Mouse (Mus musculus): ENCODE results near the gene Cd34. TPM values are rescaled to one million over a fixed set of nuclear protein-coding genes. Genes with fewer than 3 reads are reported as not detected.

Gene Cd34
- polyA plus RNA-seq, 2 experiments, result 7.7 to 10.6 TPM

DNA sequence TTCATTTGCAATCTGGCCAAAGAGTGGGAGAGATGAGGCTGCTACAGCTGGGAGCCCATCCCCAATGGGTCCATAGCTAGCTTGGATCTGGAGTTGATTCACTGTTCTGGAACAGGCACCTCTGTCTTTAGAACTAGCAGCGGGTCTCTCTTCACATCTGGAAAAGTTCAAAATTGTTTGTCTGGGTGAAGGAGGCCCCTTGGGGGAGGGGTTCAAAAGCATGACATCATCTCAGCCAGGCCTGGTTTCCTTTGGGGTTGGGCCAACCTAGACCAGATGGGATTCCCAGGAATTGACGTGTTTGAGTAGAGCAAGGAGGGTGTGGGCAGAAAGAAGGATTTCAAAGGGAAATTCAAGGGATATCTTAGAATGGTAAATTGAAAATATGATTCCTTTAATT is 6.8 kb downstream of the Cd34 start:
- Histone ChIP-seq H3K9me3 (ENCODE audit: control insufficient read depth, low read length) (no peaks in the 10 kb centered on the region), H3K36me3 (replicated peaks; ENCODE audit: control insufficient read depth, insufficient read depth, low read depth) (no peaks in the 10 kb centered on the region), H3K4me2 (ENCODE audit: low read depth) (no peak overlapping the region), H3K27me3 (ENCODE audit: control insufficient read depth, insufficient read depth, low read length) (no peaks in the 10 kb centered on the region), H3K9ac (replicated peaks) (no peak overlapping the region), H3K4me1 (replicated peaks; ENCODE audit: control insufficient read depth in 2 of 2, insufficient read depth in 2 of 2, low read length in 1 of 2) (peaks cover 0 to 6% of the 10 kb centered on the region in 2 experiments; a peak in 1 of 4 replicates), H3K27ac (no peak overlapping the region), H3K4me3 (ENCODE audit: insufficient read depth in 1 of 2, low read depth in 2 of 2, low read length in 2 of 2) (no peak overlapping the region)
- WGBS (ENCODE audit: insufficient replicate concordance), result 38% methylated on average over 2 of the region's 2 CpGs
- no peak for ATAC-seq (ENCODE audit: insufficient read depth)
- no peak for TF ChIP-seq EP300 (IDR thresholded peaks at IDR 0.05; ENCODE audit: low read depth)
- no peak for TF ChIP-seq CTCF (IDR thresholded peaks at IDR 0.05; ENCODE audit: low read depth)
- DNase-seq (ENCODE audit: low read depth in 3 of 3, low spot score in 3 of 3), result no peak

DNA sequence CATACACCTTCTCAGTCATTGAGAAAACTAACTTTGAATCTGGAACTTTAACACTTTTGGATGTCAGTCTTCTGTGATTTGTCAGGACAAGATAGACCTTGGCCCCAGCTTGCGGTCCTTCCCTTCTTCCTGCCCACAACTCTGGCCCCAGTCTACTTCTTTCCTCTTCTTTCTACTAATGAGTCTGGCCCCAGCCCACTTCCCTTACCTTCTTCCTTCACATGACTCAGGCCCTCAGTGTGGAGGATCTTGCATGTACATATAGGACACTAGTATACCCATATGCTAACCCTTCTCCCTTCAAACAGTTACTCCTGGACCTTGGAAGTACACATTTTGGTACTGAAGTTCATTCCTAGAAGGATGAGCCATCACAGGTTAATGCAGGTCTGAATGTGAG is 7.8 kb downstream of the Cd34 start:
- H3K9ac ChIP-seq (replicated peaks), result no peak overlapping the region
- H3K9me3 ChIP-seq (ENCODE audit: control insufficient read depth, low read length), result no peaks in the 10 kb centered on the region
- peaks cover 0 to 6% of the 10 kb centered on the region in 2 experiments; a peak in 1 of 4 replicates for H3K4me1 ChIP-seq (replicated peaks; ENCODE audit: control insufficient read depth in 2 of 2, insufficient read depth in 2 of 2, low read length in 1 of 2)
- H3K4me2 ChIP-seq (ENCODE audit: low read depth), result no peak overlapping the region
- no peaks in the 10 kb centered on the region for H3K36me3 ChIP-seq (replicated peaks; ENCODE audit: control insufficient read depth, insufficient read depth, low read depth)
- no peaks in the 10 kb centered on the region for H3K27me3 ChIP-seq (ENCODE audit: control insufficient read depth, insufficient read depth, low read length)
- DNase-seq (ENCODE audit: low read depth in 3 of 3, low spot score in 3 of 3), result no peak
- TF ChIP-seq EP300 (IDR thresholded peaks at IDR 0.05; ENCODE audit: low read depth) (no peak), CTCF (IDR thresholded peaks at IDR 0.05; ENCODE audit: low read depth) (no peak)
- H3K27ac ChIP-seq, result no peak overlapping the region
- H3K4me3 ChIP-seq (ENCODE audit: insufficient read depth in 1 of 2, low read depth in 2 of 2, low read length in 2 of 2), result no peak overlapping the region
- ATAC-seq (ENCODE audit: insufficient read depth), result no peak
- WGBS (ENCODE audit: insufficient replicate concordance), result 36% methylated on average over 1 of the region's 1 CpGs

DNA sequence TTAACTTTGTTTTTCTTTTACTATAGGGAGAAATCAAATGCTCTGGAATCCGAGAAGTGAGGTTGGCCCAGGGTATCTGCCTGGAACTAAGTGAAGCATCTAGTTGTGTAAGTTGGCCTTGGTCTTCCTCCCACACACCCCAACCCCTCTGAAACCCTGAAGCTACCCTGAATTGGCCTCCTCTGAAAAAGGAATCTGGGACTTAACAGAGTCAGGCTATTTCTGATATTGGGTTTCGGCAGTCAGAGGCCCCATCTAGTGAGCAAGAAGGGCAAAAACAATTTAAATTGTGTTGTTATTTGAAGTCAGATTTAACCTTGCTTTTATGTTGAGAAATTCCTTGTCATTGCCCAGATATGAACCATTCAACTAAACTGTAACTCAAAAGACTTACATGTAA is 12.3 kb downstream of the Cd34 start:
- no peak overlapping the region for H3K9ac ChIP-seq (replicated peaks)
- no peaks in the 10 kb centered on the region for H3K9me3 ChIP-seq (ENCODE audit: control insufficient read depth, low read length)
- no peak for ATAC-seq (ENCODE audit: insufficient read depth)
- no peak overlapping the region for H3K27ac ChIP-seq
- WGBS (ENCODE audit: insufficient replicate concordance), result 44% methylated on average over 2 of the region's 2 CpGs
- no peaks in the 10 kb centered on the region for H3K36me3 ChIP-seq (replicated peaks; ENCODE audit: control insufficient read depth, insufficient read depth, low read depth)
- no peak for DNase-seq (ENCODE audit: low read depth in 3 of 3, low spot score in 3 of 3)
- TF ChIP-seq CTCF (IDR thresholded peaks at IDR 0.05; ENCODE audit: low read depth) (no peak), EP300 (IDR thresholded peaks at IDR 0.05; ENCODE audit: low read depth) (no peak)
- H3K27me3 ChIP-seq (ENCODE audit: control insufficient read depth, insufficient read depth, low read length), result no peaks in the 10 kb centered on the region
- H3K4me2 ChIP-seq (ENCODE audit: low read depth), result no peak overlapping the region
- no peak overlapping the region for H3K4me3 ChIP-seq (ENCODE audit: insufficient read depth in 1 of 2, low read depth in 2 of 2, low read length in 2 of 2)
- H3K4me1 ChIP-seq (replicated peaks; ENCODE audit: control insufficient read depth in 2 of 2, insufficient read depth in 2 of 2, low read length in 1 of 2), result no peaks in the 10 kb centered on the region

DNA sequence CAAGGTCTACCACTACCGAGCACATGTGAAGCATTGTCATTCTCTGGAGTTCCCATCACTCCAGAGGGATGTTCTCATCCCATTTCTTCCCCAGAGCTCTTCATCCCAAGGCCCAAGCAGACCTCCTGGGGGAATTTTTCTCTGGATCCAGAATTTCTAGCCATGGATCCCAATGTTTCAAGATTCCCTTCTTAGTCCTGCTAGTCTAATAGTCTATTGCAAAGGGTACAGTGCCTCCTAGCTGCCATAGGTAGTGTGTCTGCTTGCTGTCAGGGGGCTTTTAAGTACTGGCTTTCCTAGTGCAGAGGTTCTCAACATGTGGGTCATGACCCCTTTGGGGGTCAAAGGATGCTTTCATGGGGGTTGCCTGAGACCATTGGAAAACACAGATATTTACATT is 14.3 kb downstream of the Cd34 start:
- H3K36me3 ChIP-seq (replicated peaks; ENCODE audit: control insufficient read depth, insufficient read depth, low read depth), result no peaks in the 10 kb centered on the region
- no peak for DNase-seq (ENCODE audit: low read depth in 3 of 3, low spot score in 3 of 3)
- no peak overlapping the region for H3K4me3 ChIP-seq (ENCODE audit: insufficient read depth in 1 of 2, low read depth in 2 of 2, low read length in 2 of 2)
- no peaks in the 10 kb centered on the region for H3K9me3 ChIP-seq (ENCODE audit: control insufficient read depth, low read length)
- H3K27ac ChIP-seq, result no peak overlapping the region
- TF ChIP-seq CTCF (IDR thresholded peaks at IDR 0.05; ENCODE audit: low read depth) (no peak), EP300 (IDR thresholded peaks at IDR 0.05; ENCODE audit: low read depth) (no peak)
- H3K9ac ChIP-seq (replicated peaks), result no peak overlapping the region
- H3K4me2 ChIP-seq (ENCODE audit: low read depth), result no peak overlapping the region
- H3K27me3 ChIP-seq (ENCODE audit: control insufficient read depth, insufficient read depth, low read length), result no peaks in the 10 kb centered on the region
- 0 out of 4 replicates have a peak, but pooled peaks cover 0 to 2% of the 10 kb centered on the region in 2 experiments for H3K4me1 ChIP-seq (replicated peaks; ENCODE audit: control insufficient read depth in 2 of 2, insufficient read depth in 2 of 2, low read length in 1 of 2)
- ATAC-seq (ENCODE audit: insufficient read depth), result 0 out of 2 replicates have a peak, but pooled peaks have one; percentile 12
- WGBS (ENCODE audit: insufficient replicate concordance), result 46% methylated on average over 1 of the region's 1 CpGs

DNA sequence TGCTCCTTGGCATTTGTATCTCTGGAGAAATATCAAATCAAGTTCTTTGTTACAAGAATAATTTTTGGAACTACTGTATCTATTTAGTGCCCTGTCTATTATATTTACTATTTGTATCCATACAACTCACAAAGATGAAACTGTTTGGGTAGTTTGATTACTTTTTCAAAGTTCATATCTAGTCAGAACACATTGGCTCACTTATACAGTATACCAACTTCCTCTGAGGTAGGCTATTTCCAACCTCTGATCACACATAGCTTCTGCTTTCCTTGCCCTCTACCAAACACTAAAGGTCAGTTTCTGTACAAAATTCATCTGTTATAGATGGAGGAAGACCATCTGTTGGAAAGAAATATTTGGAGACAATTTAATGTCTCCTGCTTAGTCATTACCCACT is 16.1 kb downstream of the Cd34 start:
- Histone ChIP-seq H3K4me3 (ENCODE audit: insufficient read depth in 1 of 2, low read depth in 2 of 2, low read length in 2 of 2) (no peak overlapping the region), H3K27me3 (ENCODE audit: control insufficient read depth, insufficient read depth, low read length) (no peaks in the 10 kb centered on the region), H3K27ac (no peak overlapping the region), H3K4me2 (ENCODE audit: low read depth) (no peak overlapping the region), H3K4me1 (replicated peaks; ENCODE audit: control insufficient read depth in 2 of 2, insufficient read depth in 2 of 2, low read length in 1 of 2) (0 out of 4 replicates have a peak, but pooled peaks cover 0 to 2% of the 10 kb centered on the region in 2 experiments), H3K9ac (replicated peaks) (no peak overlapping the region), H3K9me3 (ENCODE audit: control insufficient read depth, low read length) (no peaks in the 10 kb centered on the region), H3K36me3 (replicated peaks; ENCODE audit: control insufficient read depth, insufficient read depth, low read depth) (no peaks in the 10 kb centered on the region)
- ATAC-seq (ENCODE audit: insufficient read depth) (no peak), DNase-seq (ENCODE audit: low read depth in 3 of 3, low spot score in 3 of 3) (no peak)
- TF ChIP-seq EP300 (IDR thresholded peaks at IDR 0.05; ENCODE audit: low read depth) (no peak), CTCF (IDR thresholded peaks at IDR 0.05; ENCODE audit: low read depth) (no peak)
